Mouse (Mus musculus): ENCODE measurements around the gene Fkbp7. TPM values are rescaled to one million over a fixed set of nuclear protein-coding genes. Genes with fewer than 3 reads are reported as not detected.

The Fkbp7 gene
- polyA plus RNA-seq, 1 experiment, result 0.14 TPM

DNA sequence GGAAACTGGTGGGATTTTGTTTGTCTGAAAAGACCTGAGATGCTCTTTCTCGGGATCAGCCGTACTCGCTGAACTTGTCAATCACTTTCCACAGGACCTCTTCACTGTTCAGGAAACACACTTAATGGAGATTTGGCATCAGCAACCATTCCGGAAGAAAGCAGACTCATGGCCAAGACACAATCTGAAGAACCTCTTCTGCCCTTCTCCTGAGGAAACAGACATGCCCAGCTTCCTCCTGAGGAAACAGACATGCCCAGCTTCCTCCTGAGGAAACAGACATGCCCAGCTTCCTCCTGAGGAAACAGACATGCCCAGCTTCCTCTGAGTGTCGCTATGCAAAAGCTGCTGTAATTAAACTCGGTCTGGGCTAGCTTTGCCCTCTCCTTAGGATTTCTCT, 22.4 kb upstream of the Fkbp7 start:
- TF ChIP-seq POLR2A (IDR thresholded peaks at IDR 0.05; ENCODE audit: low read depth, low read length), result no peak
- no peak for TF ChIP-seq CTCF (IDR thresholded peaks at IDR 0.05; ENCODE audit: extremely low read depth, insufficient read length, insufficient replicate concordance, low read depth, low read length)
- no peak overlapping the region for H3K27ac ChIP-seq (ENCODE audit: insufficient read depth, low read depth, low read length)
- peaks cover 45% of the 10 kb centered on the region for H3K36me3 ChIP-seq (ENCODE audit: control insufficient read depth, insufficient read depth, low read length)
- WGBS, result 77% methylated on average over 6 of the region's 6 CpGs
- no peaks in the 10 kb centered on the region for H3K27me3 ChIP-seq (ENCODE audit: control insufficient read depth, insufficient read depth, low read length)
- H3K4me3 ChIP-seq (ENCODE audit: low read depth, low read length), result no peak overlapping the region
- no peaks in the 10 kb centered on the region for H3K4me1 ChIP-seq (ENCODE audit: control insufficient read depth, insufficient read depth, insufficient read length, low read length)

DNA sequence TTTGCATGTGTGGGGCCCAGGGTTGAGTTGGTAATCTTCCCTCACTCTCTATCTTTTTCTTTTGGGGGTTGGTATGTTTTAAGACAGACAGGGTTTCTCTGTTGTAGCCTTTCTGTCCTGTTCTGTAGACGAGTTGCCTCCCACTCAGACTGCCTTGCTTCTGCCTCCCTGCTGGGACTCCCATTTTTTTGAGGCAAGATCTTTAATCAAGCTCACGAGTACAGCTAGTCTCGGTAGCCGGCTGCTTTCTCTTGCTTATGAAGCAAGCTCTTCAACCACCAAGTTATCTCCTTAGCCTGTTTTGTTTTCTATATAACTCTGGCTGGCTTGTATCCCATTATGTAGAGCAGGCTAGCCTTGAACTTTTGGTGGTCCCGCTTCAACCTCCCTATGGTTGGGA, 20.8 kb upstream of the Fkbp7 start:
- Histone ChIP-seq H3K27me3 (ENCODE audit: control insufficient read depth, insufficient read depth, low read length) (no peaks in the 10 kb centered on the region), H3K4me1 (ENCODE audit: control insufficient read depth, insufficient read depth, insufficient read length, low read length) (no peaks in the 10 kb centered on the region), H3K27ac (ENCODE audit: insufficient read depth, low read depth, low read length) (no peak overlapping the region), H3K4me3 (ENCODE audit: low read depth, low read length) (no peak overlapping the region), H3K36me3 (ENCODE audit: control insufficient read depth, insufficient read depth, low read length) (peaks cover 48% of the 10 kb centered on the region)
- no peak for TF ChIP-seq POLR2A (IDR thresholded peaks at IDR 0.05; ENCODE audit: low read depth, low read length)
- TF ChIP-seq CTCF (IDR thresholded peaks at IDR 0.05; ENCODE audit: extremely low read depth, insufficient read length, insufficient replicate concordance, low read depth, low read length), result no peak
- 91% methylated on average over 5 of the region's 5 CpGs for WGBS

DNA sequence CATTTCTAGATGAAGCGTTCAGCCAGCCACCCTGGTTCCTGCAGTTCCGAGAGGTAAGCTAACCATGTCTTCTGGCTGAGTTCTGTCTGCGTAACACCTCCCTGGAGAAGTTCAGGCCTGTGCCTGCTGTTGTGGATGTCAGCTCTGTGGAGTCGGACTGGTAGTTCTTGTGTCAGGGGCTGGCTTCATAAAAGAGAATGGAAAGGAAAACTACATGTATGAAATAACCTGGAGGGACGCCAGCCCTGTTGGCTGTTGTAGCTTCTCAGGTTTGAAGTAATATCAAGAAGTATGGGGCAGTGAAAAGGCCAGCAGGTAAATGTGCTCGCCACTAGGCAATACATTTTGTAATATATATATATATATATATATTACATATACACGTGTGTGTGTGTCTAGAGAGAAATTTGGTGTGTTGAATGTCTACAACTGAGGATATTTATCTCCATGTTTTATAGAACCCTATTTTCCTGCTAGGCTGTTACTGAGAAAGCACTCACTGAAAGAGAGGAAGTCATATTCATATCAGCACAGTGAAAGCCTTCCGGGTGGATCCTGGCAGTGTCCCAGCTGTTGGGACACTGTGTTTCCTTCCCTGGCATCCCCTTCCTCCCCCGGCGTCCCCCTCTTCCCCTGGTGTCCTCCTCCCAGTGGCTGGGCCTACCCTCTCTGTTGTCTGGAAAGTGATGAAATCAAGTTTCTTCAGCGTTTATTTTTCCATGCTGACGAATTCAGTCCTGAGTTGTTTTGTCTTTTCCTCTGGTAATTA, 17.7 kb upstream of the Fkbp7 start:
- TF ChIP-seq CTCF (IDR thresholded peaks at IDR 0.05; ENCODE audit: extremely low read depth, insufficient read length, insufficient replicate concordance, low read depth, low read length), result no peak
- no peak for TF ChIP-seq POLR2A (IDR thresholded peaks at IDR 0.05; ENCODE audit: low read depth, low read length)
- WGBS, result 76% methylated on average over 12 of the region's 12 CpGs
- H3K4me1 ChIP-seq (ENCODE audit: control insufficient read depth, insufficient read depth, insufficient read length, low read length), result no peaks in the 10 kb centered on the region; the same call in 1 of the 2 replicates
- no peaks in the 10 kb centered on the region for H3K27me3 ChIP-seq (ENCODE audit: control insufficient read depth, insufficient read depth, low read length)
- H3K36me3 ChIP-seq (ENCODE audit: control insufficient read depth, insufficient read depth, low read length), result peaks cover 60% of the 10 kb centered on the region
- no peak overlapping the region for H3K4me3 ChIP-seq (ENCODE audit: low read depth, low read length)
- no peak overlapping the region for H3K27ac ChIP-seq (ENCODE audit: insufficient read depth, low read depth, low read length)

DNA sequence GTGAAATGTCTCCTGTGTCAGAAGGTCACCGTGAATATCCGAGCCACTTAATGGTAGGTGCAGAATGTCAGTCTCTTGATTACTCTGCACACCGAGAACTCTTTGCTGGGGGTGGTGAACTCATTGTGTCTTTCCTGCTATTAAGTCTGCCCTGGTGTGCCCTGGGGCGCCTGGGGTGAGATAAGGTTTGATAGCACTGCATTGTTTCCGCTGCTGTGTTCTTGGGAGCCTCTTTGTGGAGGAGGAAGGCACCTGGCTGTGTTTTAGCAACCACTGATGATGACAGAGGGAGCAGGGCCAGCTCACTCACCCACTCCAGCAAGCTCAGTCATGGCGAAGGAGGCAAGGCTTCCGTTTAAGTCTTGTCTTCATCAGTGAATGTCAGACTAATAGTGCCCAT, 15.2 kb upstream of the Fkbp7 start:
- H3K36me3 ChIP-seq (ENCODE audit: control insufficient read depth, insufficient read depth, low read length), result peaks cover 51% of the 10 kb centered on the region
- H3K4me3 ChIP-seq (ENCODE audit: low read depth, low read length), result no peak overlapping the region
- no peak overlapping the region for H3K27ac ChIP-seq (ENCODE audit: insufficient read depth, low read depth, low read length)
- no peaks in the 10 kb centered on the region; the same call in 1 of the 2 replicates for H3K4me1 ChIP-seq (ENCODE audit: control insufficient read depth, insufficient read depth, insufficient read length, low read length)
- no peaks in the 10 kb centered on the region for H3K27me3 ChIP-seq (ENCODE audit: control insufficient read depth, insufficient read depth, low read length)
- WGBS, result 28% methylated on average over 7 of the region's 7 CpGs
- TF ChIP-seq CTCF (IDR thresholded peaks at IDR 0.05; ENCODE audit: extremely low read depth, insufficient read length, insufficient replicate concordance, low read depth, low read length) (no peak), POLR2A (IDR thresholded peaks at IDR 0.05; ENCODE audit: low read depth, low read length) (no peak)

DNA sequence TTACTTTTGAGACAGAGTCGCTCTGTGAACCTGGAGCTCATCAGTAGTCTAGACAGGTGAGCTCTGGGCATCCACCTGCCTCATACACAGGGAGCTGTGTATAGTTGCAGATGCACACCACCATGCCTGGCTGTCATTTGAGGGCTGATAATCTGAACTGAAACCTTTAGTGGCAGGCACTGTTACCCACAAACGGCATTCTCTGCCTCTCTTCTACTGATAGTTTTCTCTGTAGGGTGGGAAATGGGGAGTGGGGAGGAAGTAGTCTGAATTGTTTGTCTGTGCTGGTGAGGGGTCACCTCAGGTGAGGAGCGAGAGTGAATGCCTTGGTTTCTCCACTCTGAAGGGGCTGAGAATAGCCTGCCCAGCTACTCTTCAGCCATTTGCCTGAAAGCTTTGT, 14.7 kb upstream of the Fkbp7 start:
- Histone ChIP-seq H3K27me3 (ENCODE audit: control insufficient read depth, insufficient read depth, low read length) (no peaks in the 10 kb centered on the region), H3K36me3 (ENCODE audit: control insufficient read depth, insufficient read depth, low read length) (peaks cover 52% of the 10 kb centered on the region), H3K4me3 (ENCODE audit: low read depth, low read length) (no peak overlapping the region), H3K27ac (ENCODE audit: insufficient read depth, low read depth, low read length) (no peak overlapping the region), H3K4me1 (ENCODE audit: control insufficient read depth, insufficient read depth, insufficient read length, low read length) (no peaks in the 10 kb centered on the region; the same call in 1 of the 2 replicates)
- no peak for TF ChIP-seq POLR2A (IDR thresholded peaks at IDR 0.05; ENCODE audit: low read depth, low read length)
- no peak for TF ChIP-seq CTCF (IDR thresholded peaks at IDR 0.05; ENCODE audit: extremely low read depth, insufficient read length, insufficient replicate concordance, low read depth, low read length)
- WGBS, result 58% methylated on average over 3 of the region's 3 CpGs

DNA sequence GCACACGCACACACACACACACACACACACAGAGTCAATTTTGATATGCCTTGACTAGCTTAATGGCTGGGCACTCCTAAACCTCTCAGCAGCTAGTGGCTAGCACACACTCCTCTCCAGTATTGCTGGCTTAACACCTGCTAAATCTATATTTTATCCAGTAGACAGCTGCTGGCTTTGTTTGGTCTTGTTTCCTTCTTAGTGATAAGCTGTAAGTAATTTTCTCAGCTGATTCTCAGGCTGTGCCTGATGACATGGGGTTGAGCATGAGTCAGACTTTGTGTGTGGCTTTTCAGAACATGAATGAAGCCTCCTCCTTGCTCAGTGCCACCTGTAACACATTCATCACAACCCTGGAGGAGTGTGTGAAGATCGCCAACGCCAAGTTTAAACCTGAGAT, 14.1 kb upstream of the Fkbp7 start:
- no peaks in the 10 kb centered on the region for H3K27me3 ChIP-seq (ENCODE audit: control insufficient read depth, insufficient read depth, low read length)
- H3K36me3 ChIP-seq (ENCODE audit: control insufficient read depth, insufficient read depth, low read length), result peaks cover 53% of the 10 kb centered on the region
- H3K27ac ChIP-seq (ENCODE audit: insufficient read depth, low read depth, low read length), result no peak overlapping the region
- H3K4me1 ChIP-seq (ENCODE audit: control insufficient read depth, insufficient read depth, insufficient read length, low read length), result no peaks in the 10 kb centered on the region; the same call in 1 of the 2 replicates
- H3K4me3 ChIP-seq (ENCODE audit: low read depth, low read length), result no peak overlapping the region
- TF ChIP-seq CTCF (IDR thresholded peaks at IDR 0.05; ENCODE audit: extremely low read depth, insufficient read length, insufficient replicate concordance, low read depth, low read length) (no peak), POLR2A (IDR thresholded peaks at IDR 0.05; ENCODE audit: low read depth, low read length) (no peak)
- WGBS, result 96% methylated on average over 3 of the region's 3 CpGs

DNA sequence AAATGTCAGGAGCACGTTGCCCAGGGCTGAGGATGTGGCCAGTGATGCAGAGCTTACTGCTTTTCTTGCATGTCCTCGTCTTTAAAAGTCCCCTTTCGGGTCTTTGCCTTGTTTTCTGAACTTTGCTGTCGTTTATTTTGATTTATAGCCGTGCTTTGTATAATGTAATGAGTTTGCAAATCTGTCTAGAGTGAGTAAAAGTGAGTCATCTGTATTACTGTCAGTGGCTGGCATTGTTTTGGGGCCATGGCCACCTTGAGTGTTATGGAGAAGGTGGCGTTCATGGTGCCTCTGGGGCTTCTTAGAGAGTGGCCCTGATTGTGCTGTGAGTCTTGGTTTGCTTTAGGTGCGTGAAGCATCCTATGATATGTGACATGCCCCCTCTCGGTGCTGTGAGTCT, 9.4 kb upstream of the Fkbp7 start:
- WGBS, result 86% methylated on average over 8 of the region's 8 CpGs
- Histone ChIP-seq H3K27me3 (ENCODE audit: control insufficient read depth, insufficient read depth, low read length) (no peaks in the 10 kb centered on the region), H3K36me3 (ENCODE audit: control insufficient read depth, insufficient read depth, low read length) (peaks cover 42% of the 10 kb centered on the region), H3K27ac (ENCODE audit: insufficient read depth, low read depth, low read length) (no peak overlapping the region), H3K4me1 (ENCODE audit: control insufficient read depth, insufficient read depth, insufficient read length, low read length) (no peaks in the 10 kb centered on the region), H3K4me3 (ENCODE audit: low read depth, low read length) (no peak overlapping the region)
- TF ChIP-seq POLR2A (IDR thresholded peaks at IDR 0.05; ENCODE audit: low read depth, low read length), result no peak
- no peak for TF ChIP-seq CTCF (IDR thresholded peaks at IDR 0.05; ENCODE audit: extremely low read depth, insufficient read length, insufficient replicate concordance, low read depth, low read length)

Data from small intestine, adult 2 months (tissue).